Mouse (Mus musculus): ENCODE measurements around the gene Zranb3.

- no peak for TF ChIP-seq CTCF (IDR thresholded peaks at IDR 0.05; ENCODE audit: insufficient read depth, low read length)
- TF ChIP-seq POLR2A (IDR thresholded peaks at IDR 0.05; ENCODE audit: borderline replicate concordance, extremely low read depth, low read depth, low read length): no peak
These were observed 139.5 kb downstream of the Zranb3 start for GRCm38 (mm10) chr1:127963326-127963725.
